Mouse (Mus musculus): Measurements from ENCODE around the gene Pus3.
"Not testable (repeated sequence)": the region's sequence is repeated elsewhere in the genome, so short reads cannot be mapped to it uniquely, and the experiment has no call there.

Gene Pus3

GRCm38 (mm10) chr9:35544666-35545065 is 13.7 kb upstream of the Pus3 start:
- no peak for DNase-seq (ENCODE audit: extremely low spot score, low read depth, low spot score)

- no peak for DNase-seq (ENCODE audit: extremely low spot score, low read depth, low spot score)
Measured at GRCm38 (mm10) chr9:35545704-35546103, 12.7 kb upstream of the Pus3 start.

- DNase-seq (ENCODE audit: extremely low spot score, low read depth, low spot score) = no peak
Measured at GRCm38 (mm10) chr9:35546745-35547144, 11.7 kb upstream of the Pus3 start.

GRCm38 (mm10) chr9:35548455-35548854 is 9.9 kb upstream of the Pus3 start:
- no peak for DNase-seq (ENCODE audit: extremely low spot score, low read depth, low spot score)

- DNase-seq (ENCODE audit: extremely low spot score, low read depth, low spot score) = no peak
Measured at GRCm38 (mm10) chr9:35556494-35557102, 1.8 kb upstream of the Pus3 start.

GRCm38 (mm10) chr9:35559009-35559890 is 855 bp downstream of the Pus3 start:
- peak; percentile 88 for DNase-seq (ENCODE audit: extremely low spot score, low read depth, low spot score)

- no peak for DNase-seq (ENCODE audit: extremely low spot score, low read depth, low spot score)
Measured at GRCm38 (mm10) chr9:35561076-35561475, 2.7 kb downstream of the Pus3 start.

- DNase-seq (ENCODE audit: extremely low spot score, low read depth, low spot score) = no peak
Measured at GRCm38 (mm10) chr9:35561583-35561982, 3.2 kb downstream of the Pus3 start.

GRCm38 (mm10) chr9:35564536-35565240 is 6.3 kb downstream of the Pus3 start:
- DNase-seq (ENCODE audit: extremely low spot score, low read depth, low spot score) = no peak

GRCm38 (mm10) chr9:35567995-35568394 is 9.6 kb downstream of the Pus3 start:
- no peak for DNase-seq (ENCODE audit: extremely low spot score, low read depth, low spot score)

GRCm38 (mm10) chr9:35569571-35570534 is 11.5 kb downstream of the Pus3 start, which contains the start of the genes Pate2 and Hyls1:
Gene Pate2, plus strand, starts transcription at chr9:35570284.
Gene Hyls1, minus strand, starts transcription at chr9:35570398.
- DNase-seq (ENCODE audit: extremely low spot score, low read depth, low spot score) = peak; percentile 94

- DNase-seq (ENCODE audit: extremely low spot score, low read depth, low spot score) = no peak
Measured at GRCm38 (mm10) chr9:35570663-35571062, 12.3 kb downstream of the Pus3 start.

GRCm38 (mm10) chr9:35574416-35574815 is 16.0 kb downstream of the Pus3 start:
- no peak for DNase-seq (ENCODE audit: extremely low spot score, low read depth, low spot score)

GRCm38 (mm10) chr9:35587674-35588073 is 29.3 kb downstream of the Pus3 start:
- no peak for DNase-seq (ENCODE audit: extremely low spot score, low read depth, low spot score)

GRCm38 (mm10) chr9:35592903-35593302 is 34.5 kb downstream of the Pus3 start:
- no peak for DNase-seq (ENCODE audit: extremely low spot score, low read depth, low spot score)

- no peak for DNase-seq (ENCODE audit: extremely low spot score, low read depth, low spot score)
Measured at GRCm38 (mm10) chr9:35607647-35608405, 49.4 kb downstream of the Pus3 start.

GRCm38 (mm10) chr9:35611841-35612240 is 53.4 kb downstream of the Pus3 start, which contains the start of gene Pate4:
Gene Pate4, minus strand, starts transcription at chr9:35611941.
- DNase-seq (ENCODE audit: extremely low spot score, low read depth, low spot score) = no peak

GRCm38 (mm10) chr9:35614005-35614404 is 55.6 kb downstream of the Pus3 start:
- DNase-seq (ENCODE audit: extremely low spot score, low read depth, low spot score) = peak; percentile 5

- DNase-seq (ENCODE audit: extremely low spot score, low read depth, low spot score) = not testable (repeated sequence)
Measured at GRCm38 (mm10) chr9:35616784-35617183, 58.4 kb downstream of the Pus3 start.

Data from hindlimb bud, embryonic 11.5 days (tissue).